Mouse (Mus musculus): ENCODE results near the gene Sec14l2. TPM values are rescaled to one million over a fixed set of nuclear protein-coding genes. Genes with fewer than 3 reads are reported as not detected.

The Sec14l2 gene
- polyA plus RNA-seq, 1 experiment from 2014 or later: 0.95 TPM

DNA sequence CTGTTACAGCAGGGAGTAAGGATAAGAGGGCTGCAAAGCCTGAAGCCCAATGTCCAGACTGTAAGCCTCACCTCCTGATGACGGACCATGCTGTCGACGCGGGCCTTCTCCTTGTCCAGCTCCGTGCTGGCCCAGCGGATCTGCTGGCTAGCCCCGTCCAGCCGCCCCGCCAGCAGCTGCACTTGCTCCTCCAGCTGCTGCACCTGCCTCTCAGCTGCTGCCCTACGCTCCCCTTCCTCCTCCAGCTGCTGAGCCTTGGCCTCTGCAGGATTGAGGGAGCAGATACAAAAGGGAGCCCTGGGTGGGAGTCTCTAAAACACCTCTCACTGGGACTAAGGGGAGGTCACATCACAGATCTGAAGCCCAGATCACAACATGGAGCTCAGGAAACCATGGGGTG, 23.9 kb upstream of the Sec14l2 start:
- no peak overlapping the region for H3K4me3 ChIP-seq (ENCODE audit: low read depth, low read length)
- H3K36me3 ChIP-seq (ENCODE audit: control insufficient read depth, insufficient read depth, low read length): peaks cover 10% of the 10 kb centered on the region; the same call in 1 of the 2 replicates
- no peaks in the 10 kb centered on the region for H3K4me1 ChIP-seq (replicated peaks; ENCODE audit: control insufficient read depth, insufficient read depth)
- no peak overlapping the region for H3K9ac ChIP-seq (ENCODE audit: low read length)
- H3K9me3 ChIP-seq (ENCODE audit: control insufficient read depth, low read length): no peaks in the 10 kb centered on the region
- WGBS: 89% methylated on average over 10 of the region's 10 CpGs
- H3K27me3 ChIP-seq (ENCODE audit: control insufficient read depth, insufficient read depth, low read length): no peaks in the 10 kb centered on the region
- DNase-seq (ENCODE audit: low spot score): no peak
- H3K4me2 ChIP-seq (replicated peaks; ENCODE audit: low read depth): no peak overlapping the region
- ATAC-seq (ENCODE audit: low FRiP score, low TSS enrichment): no peak
- TF ChIP-seq CTCF (IDR thresholded peaks at IDR 0.05; ENCODE audit: low read depth) (no peak), EP300 (optimal IDR thresholded peaks at IDR 0.05) (no peak)
- no peak overlapping the region for H3K27ac ChIP-seq (replicated peaks)

DNA sequence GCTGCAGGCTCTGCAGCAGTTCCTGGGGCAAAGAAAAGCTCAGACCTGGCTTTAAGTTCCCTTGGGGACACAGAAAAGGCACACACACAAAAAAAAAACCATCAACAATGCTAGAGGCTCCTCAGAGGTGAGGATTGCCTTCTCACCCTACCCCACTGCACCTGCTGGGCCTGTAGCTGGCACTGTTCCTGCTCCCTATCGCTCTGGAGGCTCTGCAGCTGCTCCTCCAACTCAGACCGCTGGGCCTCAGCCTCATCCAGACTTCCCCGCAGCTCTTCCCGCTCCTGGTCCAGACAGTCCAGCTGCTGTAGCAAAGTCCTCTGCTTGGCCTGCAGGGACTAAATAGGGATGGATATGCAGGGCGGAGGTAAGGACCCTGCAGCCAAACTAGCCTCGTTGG, 23.2 kb upstream of the Sec14l2 start:
- no peak for DNase-seq (ENCODE audit: low spot score)
- H3K36me3 ChIP-seq (ENCODE audit: control insufficient read depth, insufficient read depth, low read length): peaks cover 10% of the 10 kb centered on the region
- H3K4me1 ChIP-seq (replicated peaks; ENCODE audit: control insufficient read depth, insufficient read depth): no peaks in the 10 kb centered on the region
- 63% methylated on average over 6 of the region's 6 CpGs for WGBS
- no peak overlapping the region for H3K9ac ChIP-seq (ENCODE audit: low read length)
- H3K4me2 ChIP-seq (replicated peaks; ENCODE audit: low read depth): no peak overlapping the region
- H3K9me3 ChIP-seq (ENCODE audit: control insufficient read depth, low read length): no peaks in the 10 kb centered on the region
- no peak for ATAC-seq (ENCODE audit: low FRiP score, low TSS enrichment)
- no peak overlapping the region for H3K27ac ChIP-seq (replicated peaks)
- no peak overlapping the region for H3K4me3 ChIP-seq (ENCODE audit: low read depth, low read length)
- no peaks in the 10 kb centered on the region for H3K27me3 ChIP-seq (ENCODE audit: control insufficient read depth, insufficient read depth, low read length)
- TF ChIP-seq CTCF (IDR thresholded peaks at IDR 0.05; ENCODE audit: low read depth) (no peak), EP300 (optimal IDR thresholded peaks at IDR 0.05) (no peak)

DNA sequence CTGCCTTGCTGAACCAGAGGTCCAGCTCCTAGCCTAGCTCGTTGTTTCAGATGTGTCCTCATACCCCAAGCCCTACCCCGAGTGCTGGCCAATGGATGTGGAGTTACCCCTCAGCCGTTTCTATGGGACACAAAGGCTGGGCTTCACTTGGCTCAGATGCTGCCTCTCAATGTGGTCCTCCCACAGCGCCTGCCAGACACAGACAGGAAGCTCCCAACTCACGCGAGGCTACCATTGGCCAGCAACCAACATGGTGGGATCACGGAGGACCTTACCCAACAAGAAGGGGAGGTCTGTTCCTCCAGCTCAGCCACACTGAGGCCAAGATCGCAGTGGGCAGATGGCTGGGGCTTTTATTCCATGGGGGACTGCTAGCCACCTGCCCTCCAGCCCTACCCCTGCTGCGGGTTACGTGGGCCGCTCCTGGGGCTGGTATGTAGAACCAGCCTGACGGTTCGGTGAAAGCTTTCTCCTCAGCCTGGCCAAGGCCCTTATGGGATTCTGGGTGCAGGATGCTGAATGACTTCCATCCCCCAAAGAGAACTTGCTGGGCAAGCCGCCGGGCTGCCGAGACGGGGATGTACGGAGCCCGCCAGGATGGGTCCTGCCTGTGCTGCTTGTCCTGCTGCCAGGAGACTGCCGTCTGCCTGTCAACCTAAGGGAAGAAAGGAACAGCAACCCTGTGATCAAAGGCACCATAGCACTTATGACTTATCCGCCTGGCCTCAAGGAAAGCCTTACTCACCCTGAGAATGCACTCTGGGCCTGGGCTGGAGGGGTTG, 20.3 kb upstream of the Sec14l2 start:
- TF ChIP-seq EP300 (optimal IDR thresholded peaks at IDR 0.05): no peak
- no peak for TF ChIP-seq CTCF (IDR thresholded peaks at IDR 0.05; ENCODE audit: low read depth)
- no peak overlapping the region for H3K27ac ChIP-seq (replicated peaks)
- peaks cover 21% of the 10 kb centered on the region for H3K36me3 ChIP-seq (ENCODE audit: control insufficient read depth, insufficient read depth, low read length)
- ATAC-seq (ENCODE audit: low FRiP score, low TSS enrichment) (no peak), DNase-seq (ENCODE audit: low spot score) (no peak)
- no peak overlapping the region for H3K4me2 ChIP-seq (replicated peaks; ENCODE audit: low read depth)
- H3K9ac ChIP-seq (ENCODE audit: low read length): no peak overlapping the region
- no peaks in the 10 kb centered on the region for H3K27me3 ChIP-seq (ENCODE audit: control insufficient read depth, insufficient read depth, low read length)
- no peaks in the 10 kb centered on the region for H3K9me3 ChIP-seq (ENCODE audit: control insufficient read depth, low read length)
- H3K4me1 ChIP-seq (replicated peaks; ENCODE audit: control insufficient read depth, insufficient read depth): no peaks in the 10 kb centered on the region
- H3K4me3 ChIP-seq (ENCODE audit: low read depth, low read length): no peak overlapping the region
- WGBS: 90% methylated on average over 21 of the region's 21 CpGs

DNA sequence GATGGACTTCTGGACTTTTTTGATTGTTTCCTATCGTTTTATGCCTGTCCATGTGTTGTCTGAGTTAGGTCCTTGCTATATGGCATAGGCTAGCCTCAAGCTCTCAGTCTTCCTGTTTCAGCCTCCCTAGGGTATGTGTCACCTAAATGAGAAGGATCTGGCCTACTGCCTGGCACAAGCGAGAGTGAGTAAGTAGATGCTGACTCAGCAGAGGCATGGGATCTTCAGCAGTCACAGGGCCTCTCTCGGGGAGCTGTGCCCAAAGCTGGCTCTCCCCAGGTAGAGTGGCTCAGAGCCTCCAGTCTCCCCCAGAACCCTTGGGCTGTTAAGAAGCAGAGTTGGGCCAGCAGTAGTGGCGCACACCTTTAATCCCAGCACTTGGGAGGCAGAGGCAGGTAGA, 19.1 kb upstream of the Sec14l2 start:
- WGBS: 79% methylated on average over 4 of the region's 4 CpGs

DNA sequence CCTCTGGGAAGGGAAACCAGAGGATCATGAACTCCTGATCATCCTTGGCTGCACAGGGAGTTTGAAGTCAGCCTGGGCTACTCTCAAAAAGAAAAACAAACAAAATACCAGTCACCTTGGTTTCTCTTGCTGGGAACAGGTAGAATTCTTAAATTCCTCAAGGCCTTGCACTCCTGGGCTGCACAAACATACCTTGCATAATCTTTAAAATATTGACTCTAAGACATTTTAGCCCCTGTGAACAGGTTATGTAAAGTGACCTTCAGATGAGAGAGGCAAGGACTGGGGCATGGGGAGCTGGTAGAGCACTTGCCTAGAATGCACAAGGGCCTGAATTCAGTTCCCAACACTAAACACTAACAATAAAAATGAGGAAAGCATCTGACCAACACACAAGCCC, 18.3 kb upstream of the Sec14l2 start:
- Histone ChIP-seq H3K9me3 (ENCODE audit: control insufficient read depth, low read length) (no peaks in the 10 kb centered on the region), H3K36me3 (ENCODE audit: control insufficient read depth, insufficient read depth, low read length) (peaks cover 23% of the 10 kb centered on the region), H3K9ac (ENCODE audit: low read length) (no peak overlapping the region), H3K27me3 (ENCODE audit: control insufficient read depth, insufficient read depth, low read length) (no peaks in the 10 kb centered on the region), H3K27ac (replicated peaks) (no peak overlapping the region), H3K4me2 (replicated peaks; ENCODE audit: low read depth) (no peak overlapping the region), H3K4me1 (replicated peaks; ENCODE audit: control insufficient read depth, insufficient read depth) (no peaks in the 10 kb centered on the region), H3K4me3 (ENCODE audit: low read depth, low read length) (no peak overlapping the region)
- ATAC-seq (ENCODE audit: low FRiP score, low TSS enrichment) (no peak), DNase-seq (ENCODE audit: low spot score) (no peak)
- TF ChIP-seq CTCF (IDR thresholded peaks at IDR 0.05; ENCODE audit: low read depth) (no peak), EP300 (optimal IDR thresholded peaks at IDR 0.05) (no peak)

More for the DNA sequence above, 19.1 kb upstream of the Sec14l2 start:
- Histone ChIP-seq H3K4me3 (ENCODE audit: low read depth, low read length) (no peak overlapping the region), H3K27ac (replicated peaks) (no peak overlapping the region), H3K9me3 (ENCODE audit: control insufficient read depth, low read length) (no peaks in the 10 kb centered on the region), H3K4me1 (replicated peaks; ENCODE audit: control insufficient read depth, insufficient read depth) (no peaks in the 10 kb centered on the region), H3K9ac (ENCODE audit: low read length) (no peak overlapping the region), H3K27me3 (ENCODE audit: control insufficient read depth, insufficient read depth, low read length) (no peaks in the 10 kb centered on the region), H3K36me3 (ENCODE audit: control insufficient read depth, insufficient read depth, low read length) (peaks cover 23% of the 10 kb centered on the region), H3K4me2 (replicated peaks; ENCODE audit: low read depth) (no peak overlapping the region)
- TF ChIP-seq CTCF (IDR thresholded peaks at IDR 0.05; ENCODE audit: low read depth): no peak
- no peak for TF ChIP-seq EP300 (optimal IDR thresholded peaks at IDR 0.05)
- DNase-seq (ENCODE audit: low spot score) (no peak), ATAC-seq (ENCODE audit: low FRiP score, low TSS enrichment) (no peak)

DNA sequence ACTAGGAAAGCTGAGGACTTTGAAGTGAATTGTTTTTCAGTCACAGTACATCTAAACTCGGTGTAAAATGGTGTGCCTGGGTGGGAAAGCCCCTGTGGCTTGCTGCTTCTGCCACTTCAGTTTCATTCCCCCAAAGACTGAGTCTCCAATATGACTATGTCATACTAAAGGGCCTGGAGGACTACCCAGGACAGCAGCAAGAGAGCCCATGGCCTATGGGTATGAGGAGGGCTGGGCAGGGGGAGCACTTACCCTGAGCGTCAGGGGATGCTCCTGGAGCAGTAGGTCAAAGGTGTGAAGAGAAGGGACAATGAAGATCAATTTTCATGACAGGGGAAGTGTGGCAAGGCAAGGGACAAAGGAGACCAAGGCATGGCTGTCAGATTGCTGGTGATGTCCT, 15.7 kb upstream of the Sec14l2 start:
- Histone ChIP-seq H3K9me3 (ENCODE audit: control insufficient read depth, low read length) (no peaks in the 10 kb centered on the region), H3K4me2 (replicated peaks; ENCODE audit: low read depth) (no peak overlapping the region), H3K9ac (ENCODE audit: low read length) (no peak overlapping the region), H3K4me1 (replicated peaks; ENCODE audit: control insufficient read depth, insufficient read depth) (no peaks in the 10 kb centered on the region; the same call in 1 of the 2 replicates), H3K36me3 (ENCODE audit: control insufficient read depth, insufficient read depth, low read length) (peaks cover 23% of the 10 kb centered on the region), H3K27ac (replicated peaks) (no peak overlapping the region), H3K4me3 (ENCODE audit: low read depth, low read length) (no peak overlapping the region), H3K27me3 (ENCODE audit: control insufficient read depth, insufficient read depth, low read length) (no peaks in the 10 kb centered on the region)
- WGBS: 71% methylated on average over 2 of the region's 2 CpGs
- ATAC-seq (ENCODE audit: low FRiP score, low TSS enrichment) (no peak), DNase-seq (ENCODE audit: low spot score) (no peak)
- TF ChIP-seq CTCF (IDR thresholded peaks at IDR 0.05; ENCODE audit: low read depth): no peak
- TF ChIP-seq EP300 (optimal IDR thresholded peaks at IDR 0.05): no peak
